Mouse (Mus musculus): ENCODE results near the gene Ppp4r4.

GRCm38 (mm10) chr12:103543351-103543750 is 11.3 kb downstream of the Ppp4r4 start:
- TF ChIP-seq CTCF (IDR thresholded peaks at IDR 0.05; ENCODE audit: borderline replicate concordance, insufficient read depth, low read length) (no peak), POLR2A (IDR thresholded peaks at IDR 0.05; ENCODE audit: low read depth, low read length) (no peak)
